Mouse (Mus musculus) right cerebral cortex, postnatal 10 days (tissue): Measurements from ENCODE around the gene Retreg2.
A peak's percentile ranks its signal among the peaks of the same experiment; 100 is the strongest.

Experiments
- DNase-seq, 2 experiments: peaks; one replicate each; pipeline ENCODE4 v3.0.0; 2021; ENCODE audit warnings: low spot score in 2 of 2

Retreg2 gene

DNA sequence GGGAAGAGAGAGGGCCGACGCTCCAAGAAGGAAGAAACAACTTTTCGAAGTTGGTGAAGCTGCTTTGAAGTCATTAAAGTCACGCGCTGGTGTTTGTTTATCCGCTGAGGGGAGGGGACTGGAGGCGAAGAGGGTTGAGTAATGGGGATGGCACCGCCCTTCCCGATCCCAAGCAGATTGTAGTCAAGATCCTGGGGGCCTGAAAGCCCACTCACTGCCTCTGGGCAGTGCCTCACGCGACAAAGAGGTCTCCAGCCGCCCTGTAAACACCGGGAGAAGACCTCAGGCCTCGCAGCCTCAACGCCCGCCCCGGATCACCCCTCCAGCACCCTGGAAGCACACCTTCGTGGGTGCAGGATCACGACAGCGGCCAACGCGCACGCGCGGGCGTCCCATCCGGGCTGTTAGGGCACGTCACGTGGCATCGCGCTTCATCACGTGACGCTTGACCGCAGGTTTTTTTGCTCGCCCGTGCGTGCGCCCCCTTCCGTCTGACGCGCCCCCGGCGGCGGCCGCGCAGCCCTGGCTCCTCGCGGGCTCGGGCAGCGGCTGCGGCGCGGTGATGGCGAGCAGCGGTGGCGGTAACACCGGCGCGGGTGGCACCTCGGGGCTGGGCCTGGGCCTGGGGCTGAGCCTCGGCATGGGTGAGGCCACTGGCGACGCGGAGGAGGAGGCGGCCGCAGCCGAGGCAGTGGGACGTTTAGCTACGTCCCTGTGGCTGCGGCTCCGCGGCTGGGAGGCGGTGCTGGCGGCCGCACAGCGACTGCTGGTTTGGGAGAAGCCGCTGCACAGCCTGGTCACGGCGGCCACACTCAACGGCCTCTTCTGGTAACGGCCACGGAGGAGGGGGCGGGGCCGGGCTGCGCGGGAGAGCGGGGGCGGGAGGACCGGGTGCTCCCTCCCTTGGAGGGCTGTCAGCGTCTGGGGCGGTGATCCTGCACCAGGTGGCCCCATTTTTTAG, at the start of gene Retreg2, which contains the start of gene Cnppd1:
Gene Retreg2, plus strand, starts transcription at position 478 of the 961 bp plus-strand sequence.
Gene Cnppd1, minus strand, starts transcription at position 411 of the 961 bp plus-strand sequence.
- peak; percentile 97 to 98 for DNase-seq

DNA sequence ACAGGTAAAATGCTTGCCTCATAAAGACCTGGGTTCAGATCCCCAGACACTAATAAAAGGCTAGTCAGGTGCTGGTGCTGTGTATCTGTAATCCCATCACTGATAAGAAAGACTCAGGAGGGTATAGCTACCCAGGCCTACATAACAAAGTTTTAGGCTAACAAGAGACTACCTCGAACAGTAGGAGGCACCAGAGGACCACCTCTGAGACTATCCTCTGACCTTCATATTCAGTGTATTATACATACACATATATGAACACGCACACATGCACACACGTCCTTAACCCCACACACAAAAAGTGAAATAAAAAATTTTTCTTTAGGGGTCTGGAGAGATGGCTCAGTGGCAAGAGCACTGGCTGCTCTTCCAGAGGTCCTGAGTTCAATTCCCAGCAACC, 20.4 kb upstream of the Retreg2 start:
- DNase-seq, result no peak

DNA sequence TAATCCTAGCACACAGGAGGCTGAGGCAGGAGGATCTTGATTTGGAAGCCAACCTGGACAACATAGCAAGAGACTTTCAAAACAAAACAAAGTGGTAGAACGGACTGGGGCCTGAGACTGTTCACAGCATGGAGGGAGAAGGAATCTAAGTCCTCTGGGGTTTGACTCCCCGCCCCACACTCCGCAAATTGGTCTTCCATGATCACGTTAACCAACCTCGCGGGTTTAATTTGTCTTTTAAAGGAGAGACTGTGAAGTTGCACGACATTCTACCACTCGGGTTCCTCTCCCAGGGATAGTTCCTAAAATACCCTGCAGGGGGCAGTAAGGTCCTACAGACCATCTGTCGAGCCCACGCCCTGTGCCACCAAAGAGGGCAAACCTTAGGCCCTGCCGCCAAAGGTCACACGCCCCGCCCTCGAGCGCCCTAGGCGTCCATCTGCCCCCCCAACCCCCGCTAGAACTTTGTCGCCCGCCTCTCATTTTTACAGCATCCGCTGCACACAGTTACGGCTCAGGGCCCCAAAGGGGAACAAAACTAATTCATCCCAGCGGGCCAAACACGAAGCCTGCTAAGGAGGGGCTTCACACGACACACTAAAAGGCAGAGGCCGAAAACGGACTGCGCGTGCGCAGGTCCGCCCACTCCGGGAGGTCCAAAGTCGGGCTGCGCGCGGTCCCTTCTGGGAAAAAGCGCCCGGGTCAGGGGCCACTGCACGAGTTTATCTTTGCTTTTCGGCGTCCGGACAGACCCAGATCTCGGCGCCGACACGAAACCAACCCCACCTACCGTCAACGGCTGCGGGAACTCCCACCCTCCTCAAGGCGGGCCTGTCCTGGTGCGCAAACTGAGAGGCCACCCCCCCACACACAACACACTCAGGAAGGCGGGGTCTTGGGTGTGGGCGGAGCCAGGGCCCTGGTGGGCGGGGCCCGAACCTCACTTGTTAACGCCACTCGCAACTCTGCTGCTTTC, 17.9 kb upstream of the Retreg2 start, which contains the start of gene Nhej1:
Gene Nhej1, minus strand, starts transcription at position 855 of the 976 bp plus-strand sequence.
- peak; percentile 95 to 96 for DNase-seq

DNA sequence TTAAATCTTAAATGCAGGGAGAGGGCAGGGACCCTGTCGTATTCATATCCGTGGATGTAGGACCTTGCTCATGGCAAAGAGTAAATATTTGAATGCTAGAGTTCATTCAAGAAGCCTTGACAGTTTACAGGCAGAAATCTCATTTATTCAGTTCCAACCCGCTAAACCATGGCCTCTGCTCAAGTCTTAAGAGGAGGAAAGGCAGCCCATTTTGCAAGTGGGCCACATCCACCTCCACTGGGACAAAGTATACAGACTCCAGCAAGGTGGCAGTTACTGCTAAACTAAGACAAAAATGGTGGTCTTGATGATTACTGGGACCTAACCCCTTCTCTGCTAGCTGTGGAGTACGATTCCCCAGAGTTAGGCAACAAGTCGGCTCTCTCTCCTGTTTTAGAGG, 17.2 kb upstream of the Retreg2 start:
- DNase-seq, result no peak

DNA sequence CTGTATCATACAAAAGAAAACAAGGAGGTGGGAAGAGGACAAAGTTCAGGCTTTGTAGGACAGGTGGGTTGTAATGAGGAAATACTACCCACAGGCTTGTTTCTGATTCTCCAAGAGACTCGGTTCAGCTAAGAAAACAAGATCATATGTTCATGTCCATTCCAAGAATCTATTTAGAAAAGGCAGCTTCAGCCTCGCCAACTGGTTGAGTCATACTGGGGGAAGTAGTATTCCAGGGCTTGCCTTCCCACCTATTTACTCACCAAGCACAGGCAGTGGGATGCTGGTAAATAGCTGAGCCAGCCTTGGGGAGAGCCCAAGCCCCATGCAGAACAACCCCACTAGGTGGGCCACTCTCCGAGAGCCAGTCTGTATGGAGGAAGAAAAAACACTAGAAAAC, 13.9 kb upstream of the Retreg2 start:
- DNase-seq, result no peak

DNA sequence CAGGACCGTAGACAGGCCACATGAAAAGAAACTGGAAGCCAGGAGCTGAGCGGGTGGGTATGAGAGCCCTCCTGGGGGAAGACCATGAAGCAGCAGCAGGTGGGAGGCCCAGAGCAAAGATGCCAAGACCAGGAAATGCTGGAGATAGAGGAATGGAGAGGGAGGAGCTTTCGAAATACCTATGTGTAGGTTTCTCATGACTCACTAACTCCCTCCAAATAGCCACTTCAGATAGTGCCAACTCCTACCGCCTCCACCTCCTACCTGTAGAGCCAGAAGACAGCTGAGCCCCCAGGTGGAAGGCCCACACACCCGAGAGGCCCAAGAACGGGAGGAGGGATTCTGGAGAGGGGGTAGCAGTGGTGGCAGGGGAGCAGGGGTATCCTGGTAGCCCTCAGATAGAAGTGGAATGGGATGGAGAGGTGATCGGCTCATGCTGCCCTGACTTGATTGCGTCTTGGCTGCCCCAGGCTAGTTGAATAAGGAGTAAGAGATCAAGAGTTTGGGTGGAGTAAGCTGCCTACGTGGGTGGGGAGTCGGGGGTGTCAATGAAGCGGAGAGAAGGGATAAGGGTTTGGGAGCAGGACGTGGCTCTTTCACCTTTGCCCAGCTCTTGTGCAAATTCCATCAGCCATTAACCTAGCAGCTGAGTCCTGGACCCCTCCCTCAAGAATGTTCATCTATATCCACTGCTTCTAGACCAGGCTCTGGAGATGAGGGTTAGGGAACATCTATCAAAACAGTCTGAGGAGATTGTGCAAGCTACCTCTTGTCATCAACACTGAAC, 9.0 kb upstream of the Retreg2 start, which contains the start of gene Slc23a3:
Gene Slc23a3, minus strand, starts transcription at position 470 of the 787 bp plus-strand sequence.
- no peak for DNase-seq

DNA sequence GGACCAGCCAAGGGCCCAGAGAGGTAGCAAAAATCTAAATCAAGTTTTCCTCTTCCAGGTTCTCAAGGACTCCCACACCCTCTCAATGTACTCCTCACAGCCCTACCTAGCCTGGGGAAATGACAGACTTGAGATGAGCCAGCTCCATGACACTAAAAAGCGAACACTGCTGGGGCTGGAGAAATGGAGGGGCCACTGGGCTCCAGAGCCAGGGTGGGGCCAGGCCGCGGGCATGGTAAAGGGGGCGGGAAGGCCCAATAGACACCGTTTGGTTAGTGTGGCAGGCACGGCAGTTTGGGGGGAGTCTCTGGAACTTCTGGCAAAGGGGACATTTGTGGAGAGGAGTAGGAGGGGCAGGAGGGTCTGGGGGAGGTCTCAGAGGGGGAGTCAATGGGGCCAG, 6.3 kb upstream of the Retreg2 start:
- DNase-seq, result no peak

DNA sequence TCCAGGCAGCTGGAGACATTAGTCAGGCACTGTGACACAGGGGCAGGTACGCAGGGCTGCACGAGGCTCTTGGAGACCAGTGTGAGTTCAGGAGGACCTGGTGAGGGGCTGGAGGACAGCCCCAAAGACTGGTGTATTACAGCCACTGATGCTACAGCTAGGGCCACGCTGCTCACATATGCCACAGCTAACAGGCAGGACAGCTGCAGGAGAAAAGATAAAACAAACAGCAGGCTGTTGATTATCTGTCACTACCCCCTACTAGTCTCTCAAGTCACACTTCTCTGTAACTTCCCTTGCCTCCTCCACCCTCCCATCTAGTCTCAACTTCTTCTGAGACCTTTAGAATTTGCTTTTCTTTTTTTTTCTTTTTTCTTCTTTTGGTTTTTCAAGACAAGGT, 5.8 kb upstream of the Retreg2 start:
- no peak for DNase-seq

DNA sequence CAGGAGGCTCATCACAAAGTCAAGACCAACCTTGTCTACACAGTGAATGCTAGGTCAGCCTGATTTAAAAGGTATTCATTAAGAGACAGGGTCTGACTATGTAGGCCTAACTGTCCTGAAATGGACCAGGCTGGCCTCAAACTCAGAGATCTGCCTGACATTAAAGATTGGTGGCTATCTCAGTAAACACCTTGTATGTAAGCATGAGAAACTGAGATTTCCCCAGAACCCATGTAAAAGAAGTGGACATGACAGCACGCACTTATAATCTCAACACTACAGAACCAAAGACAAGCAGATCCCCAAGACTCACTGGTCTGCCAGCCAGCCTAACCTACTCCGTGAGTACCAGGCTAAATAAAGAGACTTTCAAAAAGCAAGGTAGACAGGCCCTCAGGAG, 4.1 kb upstream of the Retreg2 start:
- no peak for DNase-seq

DNA sequence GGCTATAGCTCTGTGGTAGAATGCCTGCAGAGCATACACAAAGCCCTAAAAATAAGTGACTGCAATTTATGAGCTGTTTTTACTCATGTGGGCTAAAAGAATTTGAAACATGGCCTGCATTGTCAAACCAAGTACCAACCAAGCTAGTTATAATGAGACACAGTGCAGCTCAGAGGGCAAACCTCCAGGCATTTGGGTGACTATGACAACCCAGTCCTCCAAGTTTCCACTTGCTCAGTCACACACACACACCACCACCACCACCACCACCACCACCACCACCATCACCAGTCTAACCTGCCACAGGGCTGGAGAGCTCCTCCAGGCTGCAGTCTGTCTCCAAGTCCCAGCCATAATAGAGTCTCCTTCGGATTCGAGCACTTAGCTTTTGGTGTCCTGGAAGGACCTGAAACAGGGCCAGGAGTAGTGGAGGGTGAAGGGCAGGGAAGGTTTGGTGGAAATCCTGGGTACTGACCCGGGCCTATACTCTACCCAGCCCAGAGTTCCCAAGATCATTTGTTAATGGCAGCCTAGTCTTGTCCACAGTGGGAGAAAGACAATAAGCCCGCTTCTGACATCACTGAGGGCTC, 1.9 kb upstream of the Retreg2 start:
- DNase-seq, result no peak

DNA sequence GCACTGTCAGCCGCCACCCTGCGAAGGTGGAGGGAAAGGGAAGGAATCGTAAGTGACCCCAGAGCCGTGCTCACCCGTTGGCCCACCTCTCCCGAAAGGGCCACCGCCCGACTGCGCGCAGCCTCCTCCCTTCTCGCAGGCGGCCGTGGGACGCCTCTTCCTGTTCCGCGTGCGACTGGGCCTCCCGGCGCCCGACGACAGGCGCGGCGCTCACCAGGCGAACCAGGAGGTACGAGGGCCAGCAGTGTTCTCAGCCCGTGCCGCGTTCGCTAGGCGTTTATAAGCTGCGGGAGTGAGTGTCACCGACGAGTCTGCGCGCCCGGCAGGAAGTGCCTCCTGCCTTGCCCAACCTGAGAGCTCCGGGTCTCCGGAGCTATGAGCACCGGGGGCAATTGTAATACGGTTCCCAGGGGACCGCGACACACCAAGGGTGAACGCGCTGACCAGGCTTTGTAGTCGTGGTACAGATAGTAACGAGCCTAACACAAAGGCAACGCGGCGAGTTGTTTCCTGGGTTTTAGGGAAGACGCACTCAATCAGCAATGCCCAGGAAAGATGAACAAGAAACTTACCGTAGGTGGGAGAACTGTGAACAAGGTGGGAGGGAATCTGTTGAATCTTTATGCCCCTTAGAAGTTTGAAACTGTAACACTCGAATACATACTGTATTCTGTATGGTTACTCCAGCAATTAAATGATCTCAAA, 940 bp upstream of the Retreg2 start:
- DNase-seq, result peak; percentile 64 to 68

DNA sequence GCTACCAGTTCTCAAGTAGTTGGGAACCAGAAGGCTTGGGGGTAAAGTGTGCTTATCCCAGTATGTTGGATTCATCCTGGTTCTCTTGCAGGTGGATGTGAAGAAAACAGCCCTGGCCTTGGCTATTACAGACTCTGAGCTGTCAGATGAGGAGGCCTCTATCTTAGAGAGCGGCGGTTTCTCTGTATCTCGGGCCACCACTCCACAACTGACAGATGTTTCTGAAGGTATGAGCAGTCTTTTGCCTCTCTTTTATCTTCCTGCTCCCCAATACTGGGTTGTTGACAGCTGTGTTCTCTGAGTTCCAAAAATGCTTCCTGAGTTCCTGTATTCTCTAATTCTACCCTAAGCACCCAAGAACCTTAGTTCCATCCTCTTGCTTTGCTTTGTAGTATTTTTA, 3.0 kb downstream of the Retreg2 start:
- DNase-seq, result no peak

DNA sequence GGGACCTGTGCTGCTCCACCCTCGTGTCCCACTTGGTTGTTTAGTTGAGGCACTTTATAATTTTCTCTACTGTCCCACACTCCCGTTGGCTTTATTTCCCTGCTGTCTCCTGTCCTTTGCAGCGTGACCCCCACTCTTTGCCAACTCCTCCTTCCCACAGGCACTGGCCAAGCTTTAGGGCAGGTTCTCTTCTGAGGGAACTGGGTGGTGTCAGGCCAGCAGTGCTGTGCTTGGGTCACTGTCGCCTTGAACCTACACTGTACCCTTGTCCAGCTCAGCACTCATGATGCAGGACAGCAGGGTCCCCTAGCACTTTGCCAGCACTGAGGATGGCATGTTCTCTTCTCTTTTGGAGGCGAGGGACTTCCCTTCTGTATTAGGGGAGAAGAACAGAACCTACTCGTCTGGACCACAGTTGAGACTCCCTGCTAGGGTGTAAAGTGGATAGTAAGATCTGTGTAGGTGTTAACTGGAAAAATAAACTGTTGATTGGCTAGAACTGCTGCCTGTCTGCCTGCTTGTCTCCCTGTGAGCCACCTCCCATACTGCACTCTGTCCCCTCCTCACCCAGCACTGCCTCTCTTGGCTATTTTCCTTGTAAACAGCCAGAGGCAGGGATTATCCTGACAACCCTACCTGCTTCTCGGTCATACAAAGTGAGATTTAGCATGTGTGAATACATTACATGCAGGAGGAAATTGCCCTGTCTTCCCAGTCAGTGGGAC, 5.0 kb downstream of the Retreg2 start:
- no peak for DNase-seq

DNA sequence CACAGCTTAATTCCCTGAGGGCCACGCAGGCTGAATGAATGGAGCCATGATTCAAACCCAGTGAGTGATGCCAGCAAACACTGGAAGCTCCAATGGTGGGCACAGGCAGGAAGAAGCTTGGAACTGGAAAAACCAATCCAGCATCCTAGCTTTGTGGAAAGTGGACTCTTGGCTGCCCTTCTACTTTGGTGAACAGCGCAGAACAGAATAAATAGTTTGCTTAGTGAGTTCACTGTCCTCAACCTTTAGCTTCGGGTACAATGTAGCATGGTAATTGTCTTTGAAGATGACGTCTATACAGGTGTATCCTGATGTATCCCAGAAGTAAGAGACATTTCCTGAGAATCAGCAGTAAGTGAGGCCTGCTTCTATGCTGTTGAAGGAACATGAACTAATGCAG, 6.1 kb downstream of the Retreg2 start:
- DNase-seq, result peak in 1 of 2 experiments; percentile 10

DNA sequence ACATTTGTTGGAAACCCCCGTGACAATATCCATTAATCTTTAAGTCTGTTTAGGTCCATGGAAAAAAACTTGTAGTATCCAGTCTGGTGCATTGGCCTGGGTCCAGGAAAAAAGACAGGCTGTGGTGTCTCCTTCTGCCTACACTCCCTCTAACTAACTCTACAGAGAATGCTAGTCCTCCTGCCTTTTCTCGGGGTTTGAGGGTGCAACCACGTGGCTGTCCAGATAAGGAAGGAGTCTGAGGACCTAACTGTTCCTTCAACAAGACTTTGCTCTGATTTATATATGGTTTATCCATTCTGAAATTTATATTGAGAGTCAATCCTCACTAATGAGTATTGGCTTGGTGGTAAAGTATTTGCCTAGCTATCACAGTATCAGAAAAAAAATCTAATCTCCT, 13.3 kb downstream of the Retreg2 start:
- no peak for DNase-seq

DNA sequence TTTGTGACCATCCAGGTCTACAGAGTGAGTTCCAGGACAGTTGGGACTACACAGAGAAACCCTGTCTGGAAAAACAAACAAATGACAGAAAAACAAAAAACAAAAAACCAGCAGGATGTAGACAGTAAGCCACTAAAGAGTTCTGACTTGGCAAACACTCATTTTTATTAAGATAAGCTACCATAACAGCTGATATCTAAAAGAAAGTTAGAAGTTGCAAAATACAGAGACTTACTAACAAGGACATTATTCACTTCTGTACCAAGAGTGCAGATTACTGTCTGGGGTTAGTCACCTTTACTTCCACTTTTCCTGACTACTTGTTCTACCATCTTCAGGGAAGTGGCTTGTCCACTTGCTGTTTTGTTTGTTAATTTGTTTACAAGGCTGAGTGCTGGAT, 16.4 kb downstream of the Retreg2 start:
- DNase-seq, result no peak

DNA sequence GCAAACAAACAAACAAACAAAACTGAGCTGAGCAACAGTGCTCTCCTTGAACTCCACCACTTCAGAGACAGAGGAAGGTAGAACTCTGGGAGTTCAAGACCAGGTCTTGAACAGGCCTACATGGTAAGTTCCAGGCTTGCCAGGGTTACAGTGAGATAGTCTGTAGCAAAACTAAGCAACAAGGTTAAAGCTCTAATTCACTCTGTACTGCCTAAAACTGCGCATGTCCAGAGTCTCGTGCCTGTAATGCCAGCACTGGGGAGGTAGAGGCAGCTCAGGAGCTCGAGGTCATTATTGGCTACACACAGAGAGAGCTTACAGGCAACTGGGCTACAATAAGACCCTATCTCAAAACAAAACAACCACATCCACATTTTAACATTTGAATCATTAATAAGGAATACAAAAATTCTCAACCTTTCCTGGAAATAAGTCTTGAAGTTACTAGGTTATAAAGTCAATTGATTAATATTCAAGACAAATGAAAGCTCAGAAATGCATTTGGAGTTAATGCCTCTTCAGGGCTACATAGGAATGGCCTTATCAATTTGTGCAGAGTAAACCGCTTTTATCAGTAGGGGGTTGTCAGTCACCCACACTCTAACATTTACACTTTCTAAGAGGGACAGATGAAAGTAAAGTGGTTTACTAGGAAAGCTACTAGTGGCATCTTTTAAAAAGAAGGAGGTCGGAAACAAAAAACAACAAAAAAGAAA, 17.1 kb downstream of the Retreg2 start:
- no peak for DNase-seq

DNA sequence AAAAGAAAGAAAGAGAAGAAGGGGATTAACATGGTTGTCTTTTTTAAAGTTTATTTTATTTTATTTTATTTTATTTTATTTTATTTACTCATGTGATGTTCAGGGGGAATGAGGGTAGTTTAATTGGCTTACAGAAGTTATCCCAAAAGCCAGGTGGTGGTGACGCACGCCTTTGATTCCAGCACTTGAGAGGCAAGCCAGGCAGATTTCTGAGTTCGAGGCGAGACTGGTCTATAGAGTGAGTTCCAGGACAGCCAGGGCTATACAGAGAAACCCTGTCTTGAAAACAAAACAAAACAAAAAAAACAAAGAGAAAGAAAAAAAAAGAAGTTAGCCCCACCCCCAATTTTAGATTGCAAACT, 17.7 kb downstream of the Retreg2 start:
- no peak for DNase-seq

DNA sequence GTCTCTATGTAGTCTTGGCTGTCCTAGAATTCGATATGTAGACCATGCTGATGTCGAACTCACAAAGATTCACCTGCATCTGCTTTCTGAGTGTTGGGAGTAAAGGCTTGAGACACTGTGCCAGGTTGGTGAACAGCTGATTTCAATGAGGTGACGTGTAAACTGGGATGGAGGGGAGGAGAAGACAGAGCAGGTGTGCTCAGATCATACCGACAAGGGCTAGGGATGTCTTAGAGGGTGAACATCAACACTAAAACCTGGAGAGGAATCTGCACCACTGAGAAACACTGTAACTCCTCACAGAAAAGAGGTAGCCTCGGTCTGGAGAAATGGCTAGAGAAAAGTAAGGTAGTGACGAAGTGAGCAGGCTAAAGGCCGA, 25.5 kb downstream of the Retreg2 start:
- DNase-seq, result peak in 1 of 2 experiments; percentile 27
